Mouse (Mus musculus): ENCODE measurements around the gene Msh4.
"Not testable (repeated sequence)": the region's sequence is repeated elsewhere in the genome, so short reads cannot be mapped to it uniquely, and the experiment has no call there.

DNA sequence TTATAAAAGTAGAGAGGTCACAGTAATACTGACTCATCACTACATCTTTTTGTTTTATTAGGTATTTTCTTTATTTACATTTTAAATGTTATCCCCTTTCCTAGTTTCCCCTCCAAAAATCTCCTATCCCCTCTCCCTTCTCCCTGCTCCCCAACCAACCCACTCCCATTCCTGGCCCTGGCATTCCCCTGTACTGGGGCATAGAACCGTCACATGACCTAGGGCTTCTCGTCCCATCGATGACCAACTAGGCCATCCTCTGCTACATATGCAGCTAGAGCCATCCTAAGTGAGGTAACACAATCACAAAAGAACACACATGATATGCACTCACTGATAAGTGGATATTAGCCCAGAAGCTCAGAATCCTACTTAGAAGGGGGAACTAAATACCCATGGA lies 76.2 kb downstream of the Msh4 start:
- TF ChIP-seq EP300 (IDR thresholded peaks at IDR 0.05; ENCODE audit: low read length); TBP (conservative IDR thresholded peaks at IDR 0.05; ENCODE audit: low read depth, low read length); HCFC1 (IDR thresholded peaks at IDR 0.05; ENCODE audit: low read depth, low read length); POLR2A (IDR thresholded peaks at IDR 0.05; ENCODE audit: low read depth, low read length); KAT2A (IDR thresholded peaks at IDR 0.05; ENCODE audit: insufficient replicate concordance, low read length); CTCF (conservative IDR thresholded peaks at IDR 0.05 in 1 of 2, IDR thresholded peaks at IDR 0.05 in 1 of 2; ENCODE audit: low read depth in 2 of 2, low read length in 2 of 2); JUND (conservative IDR thresholded peaks at IDR 0.05; ENCODE audit: low read depth, low read length); TCF12 (IDR thresholded peaks at IDR 0.05; ENCODE audit: low read depth, low read length); MAX (IDR thresholded peaks at IDR 0.05; ENCODE audit: low read length); ZMIZ1 (IDR thresholded peaks at IDR 0.05; ENCODE audit: low read depth, low read length); USF1 (IDR thresholded peaks at IDR 0.05; ENCODE audit: low read depth, low read length); POLR2AphosphoS2 (IDR thresholded peaks at IDR 0.05; ENCODE audit: low read depth, low read length); RAD21 (IDR thresholded peaks at IDR 0.05; ENCODE audit: low read depth, low read length): not testable (repeated sequence)
